ENCODE assay signal across 1 mouse cellular context in the genomic region with DNA sequence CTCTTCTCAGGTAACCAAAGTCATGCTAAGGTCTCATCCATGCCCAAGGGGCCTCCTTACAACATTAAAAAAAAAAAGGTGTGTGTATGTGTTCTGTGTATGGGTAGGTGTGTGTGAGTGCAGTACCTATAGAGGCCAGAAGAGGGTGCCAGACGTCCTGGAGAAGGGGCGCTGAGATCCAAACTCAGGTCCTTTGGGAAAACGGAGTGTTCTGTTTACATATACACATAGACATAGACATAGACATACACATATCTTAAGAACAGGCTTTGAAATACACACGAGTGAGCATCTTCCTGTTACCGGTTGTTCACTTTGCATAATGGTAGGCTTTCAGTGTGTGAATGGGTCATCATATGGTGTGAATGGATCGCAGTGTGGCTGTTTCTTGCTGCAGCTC.
TF ChIP-seq lines count a peak whose summit lies in the region.

No protein-coding gene starts in this region.

TF ChIP-seq in CH12.LX, 34 proteins besides CTCF, POLR2A, EP300 and RAD21:
- TF ChIP-seq UBTF (IDR thresholded peaks at IDR 0.05; ENCODE audit: low read depth, low read length) = no peak
- TF ChIP-seq ZKSCAN1 (IDR thresholded peaks at IDR 0.05; ENCODE audit: borderline replicate concordance, low read depth, low read length) = no peak
- TF ChIP-seq RCOR1 (conservative IDR thresholded peaks at IDR 0.05; ENCODE audit: low read depth, low read length) = no peak
- no peak for TF ChIP-seq SIN3A (IDR thresholded peaks at IDR 0.05; ENCODE audit: low read length)
- TF ChIP-seq HCFC1 (IDR thresholded peaks at IDR 0.05; ENCODE audit: low read depth, low read length) = no peak
- TF ChIP-seq CHD2 (IDR thresholded peaks at IDR 0.05; ENCODE audit: low read length) = no peak
- TF ChIP-seq POLR2AphosphoS2 (IDR thresholded peaks at IDR 0.05; ENCODE audit: low read depth, low read length) = no peak
- no peak for TF ChIP-seq ETS1 (conservative IDR thresholded peaks at IDR 0.05; ENCODE audit: low read depth, low read length)
- no peak for TF ChIP-seq MAZ (IDR thresholded peaks at IDR 0.05; ENCODE audit: low read depth, low read length)
